Mouse (Mus musculus) liver, embryonic 14.5 days (tissue): Measurements from ENCODE around the gene Zfp617. TPM values are rescaled to one million over a fixed set of nuclear protein-coding genes. Genes with fewer than 3 reads are reported as not detected.
"Not testable (repeated sequence)": the region's sequence is repeated elsewhere in the genome, so short reads cannot be mapped to it uniquely, and the experiment has no call there.

Experiments used
- ATAC-seq: fragments of 200-750 bp; cut with Nextera tagmentation; 2 replicates; pipeline ENCODE4 v1.8.0; 2017; ENCODE audit warnings: moderate number of reproducible peaks, mild to moderate bottlenecking, moderate library complexity; ENCODE audit not compliant: insufficient read depth
- DNase-seq, 3 experiments: peaks; one replicate each; pipeline ENCODE4 v3.0.0-alpha.2; 2012 to 2013; ENCODE audit warnings: low read depth in 3 of 3, low spot score in 3 of 3
- H3K27ac ChIP-seq: fragments of 300-500 bp; sonication (generic); 2 replicates; pipeline ENCODE4 v1.5.1; 2014; ENCODE audit warnings: moderate library complexity, mild to moderate bottlenecking, control low read depth, inconsistent platforms
- H3K27me3 ChIP-seq: fragments of 300-500 bp; sonication (generic); 2 replicates; pipeline ENCODE4 v1.6.1; 2014; ENCODE audit warnings: mild to moderate bottlenecking, low read length, moderate library complexity; ENCODE audit not compliant: control insufficient read depth, insufficient read depth
- H3K36me3 ChIP-seq: fragments of 300-500 bp; sonication (generic); replicated peaks from 2 replicates; pipeline ENCODE4 v1.6.1; 2014; ENCODE audit warnings: low read depth; ENCODE audit not compliant: control insufficient read depth, insufficient read depth
- H3K4me1 ChIP-seq, 2 experiments: fragments of 200-500 bp in 1 of 2; fragments of 300-500 bp in 1 of 2; sonication (generic) in 1 of 2; replicated peaks; 2 replicates each; pipeline ENCODE4 v1.6.1; 2012 to 2014; ENCODE audit warnings: antibody characterized with exemption in 1 of 2, inconsistent platforms in 1 of 2, low read length in 1 of 2; ENCODE audit not compliant: control insufficient read depth in 2 of 2, insufficient read depth in 2 of 2
- H3K4me2 ChIP-seq: fragments of 300-500 bp; sonication (generic); 2 replicates; pipeline ENCODE4 v1.6.1; 2014; ENCODE audit warnings: low read depth, mild to moderate bottlenecking, control low read depth, moderate library complexity
- H3K4me3 ChIP-seq, 2 experiments: fragments of 200-500 bp in 1 of 2; fragments of 300-500 bp in 1 of 2; sonication (generic) in 1 of 2; 2 replicates each; pipeline ENCODE4 v1.5.1; 2012 to 2014; ENCODE audit warnings: low read depth in 2 of 2, low read length in 2 of 2, mild to moderate bottlenecking in 2 of 2, control low read depth in 1 of 2, inconsistent platforms in 1 of 2, moderate library complexity in 1 of 2; ENCODE audit not compliant: insufficient read depth in 1 of 2
- H3K9ac ChIP-seq: fragments of 300-500 bp; sonication (generic); replicated peaks from 2 replicates; pipeline ENCODE4 v1.6.1; 2014; ENCODE audit warnings: mild to moderate bottlenecking, control low read depth, moderate library complexity
- H3K9me3 ChIP-seq: fragments of 300-500 bp; sonication (generic); 2 replicates; pipeline ENCODE4 v1.6.1; 2016; ENCODE audit warnings: low read length, mixed read lengths; ENCODE audit not compliant: control insufficient read depth
- CTCF ChIP-seq: IDR thresholded peaks from 2 replicates; pipeline ENCODE4 v1.5.1; 2016; ENCODE audit warnings: antibody characterized with exemption, low read depth, control low read depth
- EP300 ChIP-seq: IDR thresholded peaks from 2 replicates; pipeline ENCODE4 v1.6.1; 2016; ENCODE audit warnings: antibody characterized with exemption, low read depth
- WGBS: fragments of 180-500 bp; shearing (Covaris S2); extraction: QIAGEN DNeasy Blood & Tissue Kit; methylation state at CpG from one replicate; pipeline ENCODE4 v1.1.7; 2014; ENCODE audit not compliant: insufficient replicate concordance; 5-methylcytosine and 5-hydroxymethylcytosine counted together
- polyA plus RNA-seq, 2 experiments: library from polyadenylated mRNA; depleted of rRNA in 1 of 2; stranded (reverse) in 1 of 2; unstranded in 1 of 2; fragments of >200 nt; fragmentation: Nextera tagmentation in 1 of 2; extraction: Ambion mirVana in 1 of 2; gene quantifications; 2 replicates each; pipeline versions ENCODE4 v1.2.1 to v1.2.3; 2012 to 2014

The Zfp617 gene
- polyA plus RNA-seq, 2 experiments, result 5.8 to 6.7 TPM

- WGBS, result 87% methylated on average over 3 of the region's 3 CpGs
- H3K9me3 ChIP-seq, result no peaks in the 10 kb centered on the region
- no peak overlapping the region for H3K4me2 ChIP-seq
- H3K36me3 ChIP-seq, result peaks cover 22% of the 10 kb centered on the region
- peaks cover 7 to 9% of the 10 kb centered on the region in 2 experiments for H3K4me1 ChIP-seq
- TF ChIP-seq CTCF (no peak), EP300 (no peak)
- DNase-seq, result no peak
- no peak for ATAC-seq
- H3K9ac ChIP-seq, result no peak overlapping the region
- H3K27me3 ChIP-seq, result no peaks in the 10 kb centered on the region
- H3K4me3 ChIP-seq, result no peak overlapping the region
- H3K27ac ChIP-seq, result no peak overlapping the region
These were observed 18.1 kb downstream of the Zfp617 start for GRCm38 (mm10) chr8:71926551-71926950.

GRCm38 (mm10) chr8:71927779-71928178 lies 19.3 kb downstream of the Zfp617 start:
- no peak overlapping the region for H3K4me3 ChIP-seq
- no peaks in the 10 kb centered on the region for H3K27me3 ChIP-seq
- peak in 1 of 3 experiments; percentile 38 for DNase-seq
- no peak overlapping the region for H3K4me2 ChIP-seq
- H3K9me3 ChIP-seq, result no peaks in the 10 kb centered on the region
- ATAC-seq, result no peak
- peaks cover 23% of the 10 kb centered on the region for H3K36me3 ChIP-seq
- peaks cover 7 to 9% of the 10 kb centered on the region in 2 experiments for H3K4me1 ChIP-seq
- no peak overlapping the region for H3K27ac ChIP-seq
- no peak overlapping the region; the same call in 1 of the 2 replicates for H3K9ac ChIP-seq
- TF ChIP-seq CTCF, result no peak
- TF ChIP-seq EP300, result peak; percentile 57

- not testable (repeated sequence) for H3K4me3 ChIP-seq
These were observed 29.6 kb downstream of the Zfp617 start for GRCm38 (mm10) chr8:71938037-71938436.

GRCm38 (mm10) chr8:71940293-71941208 lies 32.1 kb downstream of the Zfp617 start:
- 29% methylated on average over 2 of the region's 2 CpGs for WGBS
- no peak for TF ChIP-seq EP300
- TF ChIP-seq CTCF, result no peak
- H3K4me1 ChIP-seq, result peaks cover 0 to 5% of the 10 kb centered on the region in 2 experiments; a peak in 2 of 4 replicates
- no peak overlapping the region for H3K4me2 ChIP-seq
- DNase-seq (peak in 2 of 3 experiments; percentile 33 to 40), ATAC-seq (peak; percentile 85)
- H3K27me3 ChIP-seq, result no peaks in the 10 kb centered on the region
- H3K27ac ChIP-seq, result no peak overlapping the region
- no peaks in the 10 kb centered on the region for H3K9me3 ChIP-seq
- no peak overlapping the region for H3K4me3 ChIP-seq
- H3K36me3 ChIP-seq, result no peaks in the 10 kb centered on the region
- no peak overlapping the region for H3K9ac ChIP-seq

More at GRCm38 (mm10) chr8:71938037-71938436, 29.6 kb downstream of the Zfp617 start:
- not testable (repeated sequence) for H3K4me1 ChIP-seq, H3K9ac ChIP-seq, ATAC-seq, H3K27ac ChIP-seq, H3K36me3 ChIP-seq, DNase-seq, H3K4me2 ChIP-seq, H3K27me3 ChIP-seq, H3K9me3 ChIP-seq
- WGBS, result 63% methylated on average over 2 of the region's 2 CpGs

GRCm38 (mm10) chr8:71941776-71942175 lies 33.3 kb downstream of the Zfp617 start:
- no peaks in the 10 kb centered on the region for H3K9me3 ChIP-seq
- H3K27me3 ChIP-seq, result no peaks in the 10 kb centered on the region
- H3K9ac ChIP-seq, result no peak overlapping the region
- TF ChIP-seq CTCF, result no peak
- no peak for TF ChIP-seq EP300
- H3K4me1 ChIP-seq, result peaks cover 0 to 5% of the 10 kb centered on the region in 2 experiments; a peak in 2 of 4 replicates
- no peak overlapping the region for H3K4me3 ChIP-seq
- ATAC-seq (no peak), DNase-seq (no peak)
- WGBS, result 79% methylated on average over 1 of the region's 1 CpGs
- no peak overlapping the region for H3K27ac ChIP-seq
- H3K4me2 ChIP-seq, result no peak overlapping the region
- no peaks in the 10 kb centered on the region for H3K36me3 ChIP-seq
